Mouse (Mus musculus) kidney, embryonic 15.5 days (tissue): ENCODE results near the gene Sorcs2. TPM values are rescaled to one million over a fixed set of nuclear protein-coding genes. Genes with fewer than 3 reads are reported as not detected.

Experiments
- ATAC-seq: fragments of 200-750 bp; cut with Nextera tagmentation; replicated peaks from 2 replicates; pipeline ENCODE4 v1.8.0; 2017; ENCODE audit warnings: moderate TSS enrichment; ENCODE audit not compliant: low FRiP score
- H3K27ac ChIP-seq: fragments of 300-500 bp; sonication (generic); 2 replicates; pipeline ENCODE4 v1.5.1; 2015; ENCODE audit warnings: mild to moderate bottlenecking, inconsistent platforms
- H3K27me3 ChIP-seq: fragments of 300-500 bp; sonication (generic); 2 replicates; pipeline ENCODE4 v1.6.1; 2015; ENCODE audit warnings: inconsistent platforms
- H3K36me3 ChIP-seq: fragments of 300-500 bp; sonication (generic); 2 replicates; pipeline ENCODE4 v1.6.1; 2015; ENCODE audit warnings: inconsistent platforms
- H3K4me1 ChIP-seq: fragments of 300-500 bp; sonication (generic); 2 replicates; pipeline ENCODE4 v1.6.1; 2015; ENCODE audit warnings: inconsistent platforms
- H3K4me2 ChIP-seq: fragments of 300-500 bp; sonication (generic); 2 replicates; pipeline ENCODE4 v1.6.1; 2015; ENCODE audit warnings: moderate library complexity, mild to moderate bottlenecking, inconsistent platforms
- H3K4me3 ChIP-seq: fragments of 300-500 bp; sonication (generic); replicated peaks from 2 replicates; pipeline ENCODE4 v1.5.1; 2015; ENCODE audit warnings: mild to moderate bottlenecking, inconsistent platforms
- H3K9ac ChIP-seq: fragments of 300-500 bp; sonication (generic); 2 replicates; pipeline ENCODE4 v1.6.1; 2015; ENCODE audit warnings: mild to moderate bottlenecking, inconsistent platforms
- H3K9me3 ChIP-seq: fragments of 300-500 bp; sonication (generic); replicated peaks from 2 replicates; pipeline ENCODE4 v1.6.1; 2016; ENCODE audit warnings: inconsistent platforms
- WGBS: fragments of 180-500 bp; shearing (Covaris S2); methylation state at CpG from one replicate; pipeline ENCODE4 v1.1.7; 2015; ENCODE audit warnings: mixed read lengths; 5-methylcytosine and 5-hydroxymethylcytosine counted together
- polyA plus RNA-seq: library from polyadenylated mRNA; unstranded; fragments of >200 nt; fragmentation: Nextera tagmentation; extraction: Ambion mirVana; gene quantifications from 2 replicates; pipeline ENCODE4 v1.2.1, GENCODE M21; 2015

The Sorcs2 gene
- polyA plus RNA-seq, 1 experiment from 2014 or later: 12.9 TPM

GRCm38 (mm10) chr5:36317641-36318368, 80.1 kb downstream of the Sorcs2 start:
- Histone ChIP-seq H3K4me3 (no peak overlapping the region), H3K27me3 (no peaks in the 10 kb centered on the region), H3K9me3 (no peaks in the 10 kb centered on the region), H3K36me3 (no peaks in the 10 kb centered on the region), H3K9ac (no peak overlapping the region), H3K4me2 (no peak overlapping the region), H3K27ac (no peak overlapping the region), H3K4me1 (peaks cover 58% of the 10 kb centered on the region)
- 38% methylated on average over 6 of the region's 6 CpGs for WGBS
- ATAC-seq: no peak

GRCm38 (mm10) chr5:36315106-36315505, 82.8 kb downstream of the Sorcs2 start:
- Histone ChIP-seq H3K27ac (no peak overlapping the region), H3K9me3 (no peaks in the 10 kb centered on the region), H3K4me2 (no peak overlapping the region), H3K27me3 (no peaks in the 10 kb centered on the region), H3K36me3 (no peaks in the 10 kb centered on the region), H3K9ac (no peak overlapping the region), H3K4me1 (peaks cover 36% of the 10 kb centered on the region), H3K4me3 (no peak overlapping the region)
- 79% methylated on average over 9 of the region's 9 CpGs for WGBS
- ATAC-seq: no peak

- WGBS: 25% methylated on average over 16 of the region's 16 CpGs
- Histone ChIP-seq H3K4me2 (peak overlapping the region; percentile 43), H3K27me3 (no peaks in the 10 kb centered on the region), H3K4me1 (peaks cover 36% of the 10 kb centered on the region), H3K27ac (peak overlapping the region; percentile 68), H3K4me3 (peak overlapping the region; percentile 13; the same call in 1 of the 2 replicates), H3K9me3 (no peaks in the 10 kb centered on the region), H3K36me3 (no peaks in the 10 kb centered on the region), H3K9ac (no peak overlapping the region)
- ATAC-seq: peak; percentile 78
These were observed 84.4 kb downstream of the Sorcs2 start for GRCm38 (mm10) chr5:36313353-36314079.

- Histone ChIP-seq H3K9me3 (no peaks in the 10 kb centered on the region), H3K4me1 (peaks cover 31% of the 10 kb centered on the region), H3K36me3 (no peaks in the 10 kb centered on the region), H3K27me3 (no peaks in the 10 kb centered on the region), H3K27ac (peak overlapping the region; percentile 68), H3K4me2 (peak overlapping the region; percentile 43), H3K9ac (no peak overlapping the region), H3K4me3 (no peak overlapping the region)
- WGBS: 55% methylated on average over 6 of the region's 6 CpGs
- ATAC-seq: no peak
These were observed 85.0 kb downstream of the Sorcs2 start for GRCm38 (mm10) chr5:36312926-36313325.

- Histone ChIP-seq H3K4me3 (no peak overlapping the region), H3K27me3 (no peaks in the 10 kb centered on the region), H3K27ac (no peak overlapping the region), H3K36me3 (no peaks in the 10 kb centered on the region), H3K4me1 (peaks cover 25% of the 10 kb centered on the region), H3K9me3 (no peaks in the 10 kb centered on the region), H3K4me2 (no peak overlapping the region), H3K9ac (no peak overlapping the region)
- 72% methylated on average over 7 of the region's 7 CpGs for WGBS
- no peak for ATAC-seq
These were observed 93.5 kb downstream of the Sorcs2 start for GRCm38 (mm10) chr5:36304299-36304980.

- no peaks in the 10 kb centered on the region for H3K36me3 ChIP-seq
- ATAC-seq: 0 out of 2 replicates have a peak, but pooled peaks have one; percentile 34
- H3K4me3 ChIP-seq: no peak overlapping the region
- no peak overlapping the region for H3K9ac ChIP-seq
- no peak overlapping the region for H3K4me2 ChIP-seq
- no peaks in the 10 kb centered on the region for H3K27me3 ChIP-seq
- no peak overlapping the region for H3K27ac ChIP-seq
- H3K4me1 ChIP-seq: peaks cover 19% of the 10 kb centered on the region
- H3K9me3 ChIP-seq: no peaks in the 10 kb centered on the region
- whole genome bisulfite sequencing: 47% methylated on average over 4 of the region's 4 CpGs
These were observed 96.8 kb downstream of the Sorcs2 start for GRCm38 (mm10) chr5:36301166-36301565.

GRCm38 (mm10) chr5:36298049-36298448, 99.9 kb downstream of the Sorcs2 start:
- H3K4me2 ChIP-seq: no peak overlapping the region
- H3K9me3 ChIP-seq: no peaks in the 10 kb centered on the region
- no peak overlapping the region for H3K9ac ChIP-seq
- peaks cover 31% of the 10 kb centered on the region for H3K4me1 ChIP-seq
- H3K36me3 ChIP-seq: no peaks in the 10 kb centered on the region
- no peak for ATAC-seq
- H3K4me3 ChIP-seq: no peak overlapping the region
- H3K27me3 ChIP-seq: no peaks in the 10 kb centered on the region
- H3K27ac ChIP-seq: no peak overlapping the region
- WGBS: 74% methylated on average over 4 of the region's 4 CpGs

- Histone ChIP-seq H3K4me3 (no peak overlapping the region), H3K27me3 (no peaks in the 10 kb centered on the region), H3K27ac (no peak overlapping the region), H3K9ac (no peak overlapping the region), H3K4me2 (no peak overlapping the region), H3K9me3 (no peaks in the 10 kb centered on the region), H3K4me1 (peaks cover 39% of the 10 kb centered on the region), H3K36me3 (no peaks in the 10 kb centered on the region)
- ATAC-seq: no peak
- WGBS: 73% methylated on average over 4 of the region's 4 CpGs
These were observed 100.7 kb downstream of the Sorcs2 start for GRCm38 (mm10) chr5:36297246-36297645.

- Histone ChIP-seq H3K4me1 (peaks cover 33% of the 10 kb centered on the region), H3K36me3 (no peaks in the 10 kb centered on the region), H3K27me3 (no peaks in the 10 kb centered on the region), H3K9me3 (no peaks in the 10 kb centered on the region), H3K4me2 (no peak overlapping the region), H3K9ac (no peak overlapping the region), H3K4me3 (no peak overlapping the region), H3K27ac (peak overlapping the region; percentile 29; the same call in 1 of the 2 replicates)
- 33% methylated on average over 11 of the region's 11 CpGs for WGBS
- ATAC-seq: peak; percentile 59; the same call in 1 of the 2 replicates
These were observed 104.6 kb downstream of the Sorcs2 start for GRCm38 (mm10) chr5:36293109-36293900.

GRCm38 (mm10) chr5:36292321-36292720, 105.6 kb downstream of the Sorcs2 start:
- no peak for ATAC-seq
- H3K4me1 ChIP-seq: peaks cover 27% of the 10 kb centered on the region
- H3K27ac ChIP-seq: no peak overlapping the region
- H3K4me2 ChIP-seq: no peak overlapping the region
- no peaks in the 10 kb centered on the region for H3K9me3 ChIP-seq
- no peak overlapping the region for H3K4me3 ChIP-seq
- WGBS: 49% methylated on average over 9 of the region's 9 CpGs
- H3K36me3 ChIP-seq: no peaks in the 10 kb centered on the region
- H3K9ac ChIP-seq: no peak overlapping the region
- H3K27me3 ChIP-seq: no peaks in the 10 kb centered on the region

- WGBS: 66% methylated on average over 5 of the region's 5 CpGs
- Histone ChIP-seq H3K4me3 (no peak overlapping the region), H3K27me3 (no peaks in the 10 kb centered on the region), H3K9ac (no peak overlapping the region), H3K36me3 (no peaks in the 10 kb centered on the region), H3K9me3 (no peaks in the 10 kb centered on the region), H3K4me1 (peaks cover 28% of the 10 kb centered on the region), H3K27ac (no peak overlapping the region), H3K4me2 (no peak overlapping the region)
- no peak for ATAC-seq
These were observed 106.7 kb downstream of the Sorcs2 start for GRCm38 (mm10) chr5:36291191-36291590.
